Mouse (Mus musculus): ENCODE data around the gene Traf7. TPM values are rescaled to one million over a fixed set of nuclear protein-coding genes. Genes with fewer than 3 reads are reported as not detected.

Gene Traf7
- polyA plus RNA-seq (2015; fragmentation: Nextera tagmentation; extraction: Ambion mirVana): 103 and 104 TPM in 2 replicates

GRCm38 (mm10) chr17:24527723-24528559 lies at the start of gene Traf7:
Traf7 (minus strand) TSS chr17:24527938.
- H3K4me1 ChIP-seq (ENCODE audit: control insufficient read depth, insufficient read depth, low read length): peaks cover 35% of the 10 kb centered on the region
- H3K36me3 ChIP-seq (ENCODE audit: control insufficient read depth, insufficient read depth, low read length): no peaks in the 10 kb centered on the region; the same call in 1 of the 2 replicates
- peak within 1 kb of the TSS; percentile 85 for H3K27ac ChIP-seq (ENCODE audit: low read length)
- ATAC-seq: peak; percentile 97
- WGBS: under 1% methylated on average over 40 of the region's 40 CpGs
- peak within 1 kb of the TSS; percentile 94 for H3K4me2 ChIP-seq (ENCODE audit: low read length)
- peak within 1 kb of the TSS; percentile 74 for H3K4me3 ChIP-seq (ENCODE audit: low read depth, low read length)
- H3K9ac ChIP-seq (ENCODE audit: low read depth, low read length): peak within 1 kb of the TSS; percentile 85
- H3K9me3 ChIP-seq (replicated peaks; ENCODE audit: control insufficient read depth, low read length, poor library complexity, severe bottlenecking): no peaks in the 10 kb centered on the region
- H3K27me3 ChIP-seq (ENCODE audit: control insufficient read depth, insufficient read depth, low read depth, low read length): no peaks in the 10 kb centered on the region; the same call in 1 of the 2 replicates

GRCm38 (mm10) chr17:24573811-24574210 lies 46.1 kb upstream of the Traf7 start:
- Histone ChIP-seq H3K4me3 (ENCODE audit: low read depth, low read length) (no peak overlapping the region), H3K27me3 (ENCODE audit: control insufficient read depth, insufficient read depth, low read depth, low read length) (no peaks in the 10 kb centered on the region), H3K27ac (ENCODE audit: low read length) (no peak overlapping the region), H3K9ac (ENCODE audit: low read depth, low read length) (no peak overlapping the region), H3K4me1 (ENCODE audit: control insufficient read depth, insufficient read depth, low read length) (no peaks in the 10 kb centered on the region), H3K9me3 (replicated peaks; ENCODE audit: control insufficient read depth, low read length, poor library complexity, severe bottlenecking) (no peaks in the 10 kb centered on the region), H3K36me3 (ENCODE audit: control insufficient read depth, insufficient read depth, low read length) (peaks cover 44% of the 10 kb centered on the region), H3K4me2 (ENCODE audit: low read length) (no peak overlapping the region)
- WGBS: 95% methylated on average over 9 of the region's 9 CpGs
- no peak for ATAC-seq

GRCm38 (mm10) chr17:24572651-24573245 lies 45.0 kb upstream of the Traf7 start:
- Histone ChIP-seq H3K9me3 (replicated peaks; ENCODE audit: control insufficient read depth, low read length, poor library complexity, severe bottlenecking) (no peaks in the 10 kb centered on the region), H3K27ac (ENCODE audit: low read length) (no peak overlapping the region), H3K4me3 (ENCODE audit: low read depth, low read length) (no peak overlapping the region), H3K4me2 (ENCODE audit: low read length) (no peak overlapping the region), H3K4me1 (ENCODE audit: control insufficient read depth, insufficient read depth, low read length) (no peaks in the 10 kb centered on the region), H3K9ac (ENCODE audit: low read depth, low read length) (no peak overlapping the region), H3K36me3 (ENCODE audit: control insufficient read depth, insufficient read depth, low read length) (peaks cover 33% of the 10 kb centered on the region), H3K27me3 (ENCODE audit: control insufficient read depth, insufficient read depth, low read depth, low read length) (no peaks in the 10 kb centered on the region)
- 97% methylated on average over 12 of the region's 12 CpGs for whole genome bisulfite sequencing
- no peak for ATAC-seq

- H3K27ac ChIP-seq (ENCODE audit: low read length): no peak overlapping the region
- peaks cover 24% of the 10 kb centered on the region for H3K36me3 ChIP-seq (ENCODE audit: control insufficient read depth, insufficient read depth, low read length)
- no peak overlapping the region for H3K4me2 ChIP-seq (ENCODE audit: low read length)
- H3K27me3 ChIP-seq (ENCODE audit: control insufficient read depth, insufficient read depth, low read depth, low read length): no peaks in the 10 kb centered on the region
- H3K4me1 ChIP-seq (ENCODE audit: control insufficient read depth, insufficient read depth, low read length): no peaks in the 10 kb centered on the region
- H3K4me3 ChIP-seq (ENCODE audit: low read depth, low read length): no peak overlapping the region
- 92% methylated on average over 4 of the region's 4 CpGs for WGBS
- H3K9me3 ChIP-seq (replicated peaks; ENCODE audit: control insufficient read depth, low read length, poor library complexity, severe bottlenecking): no peaks in the 10 kb centered on the region
- ATAC-seq: no peak
- no peak overlapping the region for H3K9ac ChIP-seq (ENCODE audit: low read depth, low read length)
These were observed 42.1 kb upstream of the Traf7 start for GRCm38 (mm10) chr17:24569837-24570236.

GRCm38 (mm10) chr17:24567034-24567779 lies 39.5 kb upstream of the Traf7 start:
- WGBS: 70% methylated on average over 8 of the region's 8 CpGs
- no peak for ATAC-seq
- Histone ChIP-seq H3K4me3 (ENCODE audit: low read depth, low read length) (no peak overlapping the region), H3K9ac (ENCODE audit: low read depth, low read length) (no peak overlapping the region), H3K36me3 (ENCODE audit: control insufficient read depth, insufficient read depth, low read length) (peaks cover 16% of the 10 kb centered on the region), H3K27me3 (ENCODE audit: control insufficient read depth, insufficient read depth, low read depth, low read length) (no peaks in the 10 kb centered on the region), H3K4me2 (ENCODE audit: low read length) (no peak overlapping the region), H3K9me3 (replicated peaks; ENCODE audit: control insufficient read depth, low read length, poor library complexity, severe bottlenecking) (no peaks in the 10 kb centered on the region), H3K27ac (ENCODE audit: low read length) (no peak overlapping the region), H3K4me1 (ENCODE audit: control insufficient read depth, insufficient read depth, low read length) (no peaks in the 10 kb centered on the region)

- no peaks in the 10 kb centered on the region for H3K9me3 ChIP-seq (replicated peaks; ENCODE audit: control insufficient read depth, low read length, poor library complexity, severe bottlenecking)
- no peak overlapping the region for H3K4me2 ChIP-seq (ENCODE audit: low read length)
- H3K4me3 ChIP-seq (ENCODE audit: low read depth, low read length): no peak overlapping the region
- no peaks in the 10 kb centered on the region for H3K4me1 ChIP-seq (ENCODE audit: control insufficient read depth, insufficient read depth, low read length)
- H3K9ac ChIP-seq (ENCODE audit: low read depth, low read length): no peak overlapping the region
- no peak for ATAC-seq
- H3K36me3 ChIP-seq (ENCODE audit: control insufficient read depth, insufficient read depth, low read length): peaks cover 8% of the 10 kb centered on the region; the same call in 1 of the 2 replicates
- 70% methylated on average over 3 of the region's 3 CpGs for WGBS
- no peak overlapping the region for H3K27ac ChIP-seq (ENCODE audit: low read length)
- no peaks in the 10 kb centered on the region for H3K27me3 ChIP-seq (ENCODE audit: control insufficient read depth, insufficient read depth, low read depth, low read length)
These were observed 38.1 kb upstream of the Traf7 start for GRCm38 (mm10) chr17:24565792-24566191.

GRCm38 (mm10) chr17:24565092-24565491 lies 37.4 kb upstream of the Traf7 start:
- H3K4me1 ChIP-seq (ENCODE audit: control insufficient read depth, insufficient read depth, low read length): no peaks in the 10 kb centered on the region
- H3K4me3 ChIP-seq (ENCODE audit: low read depth, low read length): no peak overlapping the region
- 0 out of 2 replicates have a peak, but pooled peaks cover 4% of the 10 kb centered on the region for H3K36me3 ChIP-seq (ENCODE audit: control insufficient read depth, insufficient read depth, low read length)
- no peak for ATAC-seq
- 95% methylated on average over 3 of the region's 3 CpGs for WGBS
- H3K9me3 ChIP-seq (replicated peaks; ENCODE audit: control insufficient read depth, low read length, poor library complexity, severe bottlenecking): no peaks in the 10 kb centered on the region
- no peaks in the 10 kb centered on the region for H3K27me3 ChIP-seq (ENCODE audit: control insufficient read depth, insufficient read depth, low read depth, low read length)
- H3K9ac ChIP-seq (ENCODE audit: low read depth, low read length): no peak overlapping the region
- no peak overlapping the region for H3K4me2 ChIP-seq (ENCODE audit: low read length)
- H3K27ac ChIP-seq (ENCODE audit: low read length): no peak overlapping the region

GRCm38 (mm10) chr17:24564422-24564821 lies 36.7 kb upstream of the Traf7 start:
- Histone ChIP-seq H3K36me3 (ENCODE audit: control insufficient read depth, insufficient read depth, low read length) (0 out of 2 replicates have a peak, but pooled peaks cover 4% of the 10 kb centered on the region), H3K9ac (ENCODE audit: low read depth, low read length) (no peak overlapping the region), H3K9me3 (replicated peaks; ENCODE audit: control insufficient read depth, low read length, poor library complexity, severe bottlenecking) (no peaks in the 10 kb centered on the region), H3K4me1 (ENCODE audit: control insufficient read depth, insufficient read depth, low read length) (no peaks in the 10 kb centered on the region), H3K27ac (ENCODE audit: low read length) (no peak overlapping the region), H3K4me3 (ENCODE audit: low read depth, low read length) (no peak overlapping the region), H3K4me2 (ENCODE audit: low read length) (no peak overlapping the region), H3K27me3 (ENCODE audit: control insufficient read depth, insufficient read depth, low read depth, low read length) (no peaks in the 10 kb centered on the region)
- no peak for ATAC-seq
- 99% methylated on average over 4 of the region's 4 CpGs for WGBS
